Mouse (Mus musculus): ENCODE results near the gene Dcps.

The Dcps gene

DNA sequence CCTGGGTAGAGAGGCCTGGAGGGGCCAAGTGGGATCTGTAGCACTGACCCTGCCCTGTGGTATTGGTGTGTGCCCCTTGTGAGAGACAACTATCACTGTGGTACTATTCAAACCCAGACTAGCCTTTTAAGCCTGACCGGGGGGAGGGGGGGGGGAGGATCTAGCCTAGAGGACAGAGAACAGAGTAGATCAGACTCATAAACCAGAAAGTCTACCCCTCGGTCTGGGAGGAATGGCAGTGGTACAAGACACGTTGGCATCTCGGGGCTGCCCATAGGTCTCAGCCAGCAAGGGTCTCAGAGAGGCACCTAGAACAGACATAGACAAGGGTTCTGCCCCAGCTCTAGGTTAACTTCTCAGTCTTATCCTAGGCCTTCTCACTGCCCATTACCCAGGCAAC, 60.1 kb downstream of the Dcps start:
- in situ Hi-C loops (cut with MboI; ENCODE audit: unreplicated experiment in 2 of 2): loop anchor here (5.0 to 10.0 kb wide), 3 partner anchors 59 to 91 kb away; partner anchors contain the start of gene Dcps (in 1 of the 2)

- in situ Hi-C loops (cut with MboI; ENCODE audit: unreplicated experiment in 2 of 2): loop anchor here (5.0 to 10.0 kb wide), 3 partner anchors 60 to 92 kb away; partner anchors contain the start of gene Dcps (in 1 of the 2)
Observed at GRCm38 (mm10) chr9:35115299-35115698, 60.6 kb downstream of the Dcps start.

GRCm38 (mm10) chr9:35114234-35114633, 61.6 kb downstream of the Dcps start:
- in situ Hi-C loops (cut with MboI; ENCODE audit: unreplicated experiment in 2 of 2): loop anchor here in 1 of 2 experiments (10.0 kb wide), 1 partner anchor 61 kb away; the partner anchor contains the start of gene Dcps

- in situ Hi-C loops (cut with MboI; ENCODE audit: unreplicated experiment in 2 of 2): loop anchor here in 1 of 2 experiments (10.0 kb wide), 1 partner anchor 63 kb away; the partner anchor contains the start of gene Dcps
Observed at GRCm38 (mm10) chr9:35111941-35112595, 63.8 kb downstream of the Dcps start.

GRCm38 (mm10) chr9:35111446-35111845, 64.4 kb downstream of the Dcps start:
- in situ Hi-C loops (cut with MboI; ENCODE audit: unreplicated experiment in 2 of 2): loop anchor here in 1 of 2 experiments (10.0 kb wide), 1 partner anchor 63 kb away; the partner anchor contains the start of gene Dcps

- in situ Hi-C loops (cut with MboI; ENCODE audit: unreplicated experiment in 2 of 2): loop anchor here in 1 of 2 experiments (10.0 kb wide), 1 partner anchor 64 kb away; the partner anchor contains the start of gene Dcps
Observed at GRCm38 (mm10) chr9:35110567-35110966, 65.3 kb downstream of the Dcps start.

GRCm38 (mm10) chr9:35110051-35110450, 65.8 kb downstream of the Dcps start:
- in situ Hi-C loops (cut with MboI; ENCODE audit: unreplicated experiment in 2 of 2): loop anchor here in 1 of 2 experiments (10.0 kb wide), 1 partner anchor 65 kb away; the partner anchor contains the start of gene Dcps

DNA sequence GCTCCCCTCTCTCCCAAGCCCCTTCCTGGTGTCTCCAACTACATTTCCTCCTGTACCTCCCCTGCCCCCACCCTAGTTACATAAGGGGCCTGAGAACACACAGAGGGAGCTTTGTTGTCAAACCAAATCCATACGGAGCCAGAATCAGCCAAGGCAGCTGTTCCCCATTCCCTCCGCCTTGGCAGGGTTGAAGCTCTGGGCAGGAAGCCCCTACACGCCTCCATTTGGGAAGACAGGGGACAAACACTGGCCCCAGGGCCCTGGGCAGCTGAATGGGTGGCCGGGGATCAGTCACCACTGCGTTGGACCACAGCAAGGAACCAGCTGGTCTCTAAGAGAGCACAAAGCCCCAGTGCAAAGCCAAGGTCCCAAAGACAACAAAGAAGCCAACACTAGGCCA, 66.9 kb downstream of the Dcps start:
- in situ Hi-C loops (cut with MboI; ENCODE audit: unreplicated experiment in 2 of 2): loop anchor here in 1 of 2 experiments (10.0 kb wide), 1 partner anchor 54 kb away; no protein-coding TSS in a partner anchor

DNA sequence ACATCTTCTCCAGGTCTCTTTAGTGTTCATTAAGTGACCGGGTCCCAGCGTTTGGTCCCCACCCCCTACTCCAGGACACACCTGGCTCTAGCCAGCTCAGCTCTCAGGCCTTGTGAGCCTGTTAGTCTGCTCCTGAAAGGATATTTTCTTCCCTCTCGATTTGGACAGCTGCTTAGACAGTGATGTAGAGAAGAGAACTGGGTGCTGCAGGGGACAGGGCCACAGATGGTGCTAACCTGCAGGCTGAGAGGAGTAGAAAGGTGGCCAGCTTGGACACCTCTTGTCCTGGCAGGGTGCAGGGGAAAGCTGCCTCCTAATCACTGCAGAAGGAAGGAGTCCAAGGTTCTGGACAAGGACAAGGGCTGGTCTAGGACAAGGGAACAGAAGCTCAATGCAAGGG, 67.8 kb downstream of the Dcps start:
- in situ Hi-C loops (cut with MboI; ENCODE audit: unreplicated experiment in 2 of 2): loop anchor here in 1 of 2 experiments (10.0 kb wide), 1 partner anchor 53 kb away; no protein-coding TSS in a partner anchor

- in situ Hi-C loops (cut with MboI; ENCODE audit: unreplicated experiment in 2 of 2): loop anchor here in 1 of 2 experiments (10.0 kb wide), 1 partner anchor 53 kb away; no protein-coding TSS in a partner anchor
Observed at GRCm38 (mm10) chr9:35107396-35107795, 68.5 kb downstream of the Dcps start.

DNA sequence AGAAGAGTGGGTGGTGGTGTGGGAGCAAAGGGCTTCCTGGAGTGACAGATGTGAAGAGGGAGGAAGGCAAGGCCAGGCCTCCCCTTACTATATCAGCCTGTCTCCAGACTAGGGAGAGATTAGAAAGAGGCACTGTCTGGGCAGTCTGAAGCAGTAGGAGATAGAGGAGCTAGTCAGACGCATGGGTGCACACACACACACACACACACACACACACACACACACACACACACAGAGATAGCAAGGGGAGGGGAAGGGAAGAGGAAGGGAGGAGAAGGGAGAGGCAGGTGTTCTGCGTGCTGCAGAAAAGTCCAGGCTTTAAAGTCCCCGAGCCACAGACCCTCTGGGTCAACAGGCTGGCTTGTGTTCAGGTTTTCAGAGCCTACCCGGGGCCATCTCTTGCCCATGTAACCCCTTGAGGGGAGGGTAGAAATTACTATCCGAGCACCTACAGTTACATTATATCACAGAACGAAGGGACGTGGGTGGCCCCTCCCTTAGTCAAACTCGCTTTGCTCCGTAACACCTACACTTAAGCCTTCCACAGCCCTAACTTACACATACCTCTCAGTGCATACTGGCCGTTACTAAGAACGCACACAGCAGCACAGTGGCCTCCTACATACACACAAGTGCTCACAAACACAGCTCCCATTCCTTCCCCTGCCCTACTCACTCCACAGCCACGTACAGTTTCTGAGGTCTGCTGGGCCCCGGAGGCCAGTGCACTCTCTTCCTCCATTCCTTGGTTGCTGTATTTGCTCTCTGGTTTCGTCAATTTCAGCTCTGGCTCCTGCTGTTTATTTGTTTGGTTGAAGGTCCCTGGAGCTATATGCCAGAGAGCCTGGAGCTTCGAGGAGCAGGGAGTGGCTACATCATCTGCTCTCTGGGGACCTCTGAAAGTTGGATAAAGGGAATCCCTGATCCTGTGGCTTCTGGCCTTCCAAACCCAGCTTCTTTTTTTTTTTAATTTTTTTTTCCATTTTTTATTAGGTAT, 69.7 kb downstream of the Dcps start:
- in situ Hi-C loops (cut with MboI; ENCODE audit: unreplicated experiment in 2 of 2): loop anchor here in 1 of 2 experiments (10.0 kb wide), 1 partner anchor 51 kb away; no protein-coding TSS in a partner anchor

DNA sequence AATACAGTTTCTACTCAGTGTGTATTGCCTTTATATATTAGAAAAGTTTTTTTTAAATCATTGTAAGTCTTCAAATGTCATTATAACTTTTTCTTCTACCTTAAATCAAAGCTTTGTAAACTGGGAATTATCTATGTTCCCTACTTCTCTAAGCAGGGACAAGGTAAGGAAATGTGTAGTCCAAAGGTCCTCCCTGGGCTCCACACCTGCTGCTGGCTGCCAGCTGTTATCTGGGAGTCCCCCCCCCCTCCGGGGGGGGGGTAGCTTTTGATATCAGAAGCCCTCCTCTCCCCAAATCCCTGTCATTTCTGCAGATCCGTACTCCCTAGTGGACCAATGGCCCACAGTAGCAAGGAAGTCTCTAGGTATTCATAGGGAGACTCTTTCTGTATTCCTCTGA, 70.4 kb downstream of the Dcps start:
- in situ Hi-C loops (cut with MboI; ENCODE audit: unreplicated experiment in 2 of 2): loop anchor here in 1 of 2 experiments (10.0 kb wide), 1 partner anchor 51 kb away; no protein-coding TSS in a partner anchor

GRCm38 (mm10) chr9:35104711-35105110, 71.2 kb downstream of the Dcps start:
- in situ Hi-C loops (cut with MboI; ENCODE audit: unreplicated experiment in 2 of 2): loop anchor here in 1 of 2 experiments (10.0 kb wide), 1 partner anchor 50 kb away; no protein-coding TSS in a partner anchor

- in situ Hi-C loops (cut with MboI; ENCODE audit: unreplicated experiment in 2 of 2): no loop called here
Observed at GRCm38 (mm10) chr9:35098762-35099161, 77.1 kb downstream of the Dcps start.

DNA sequence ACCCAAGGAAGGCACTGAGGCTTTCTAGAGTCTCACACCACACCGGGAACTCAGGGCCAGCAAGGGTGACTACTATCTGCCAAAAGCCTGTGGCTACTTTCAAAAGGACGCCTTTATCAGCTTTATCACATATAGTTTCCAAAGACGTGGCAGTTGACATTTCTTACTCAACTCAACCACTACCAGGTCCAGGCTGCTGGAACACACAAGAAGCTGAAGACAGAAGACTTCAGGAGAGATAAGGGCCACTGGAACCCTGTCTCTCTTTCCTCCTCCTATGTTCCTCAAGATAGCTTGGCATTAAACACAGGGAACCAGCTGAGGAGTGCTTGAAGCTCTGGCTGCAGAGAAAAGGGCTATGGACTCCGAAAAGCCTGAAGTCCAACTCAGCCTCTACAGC, 78.0 kb downstream of the Dcps start:
- in situ Hi-C loops (cut with MboI; ENCODE audit: unreplicated experiment in 2 of 2): no loop called here

GRCm38 (mm10) chr9:35095726-35096125, 80.1 kb downstream of the Dcps start:
- in situ Hi-C loops (cut with MboI; ENCODE audit: unreplicated experiment in 2 of 2): no loop called here

DNA sequence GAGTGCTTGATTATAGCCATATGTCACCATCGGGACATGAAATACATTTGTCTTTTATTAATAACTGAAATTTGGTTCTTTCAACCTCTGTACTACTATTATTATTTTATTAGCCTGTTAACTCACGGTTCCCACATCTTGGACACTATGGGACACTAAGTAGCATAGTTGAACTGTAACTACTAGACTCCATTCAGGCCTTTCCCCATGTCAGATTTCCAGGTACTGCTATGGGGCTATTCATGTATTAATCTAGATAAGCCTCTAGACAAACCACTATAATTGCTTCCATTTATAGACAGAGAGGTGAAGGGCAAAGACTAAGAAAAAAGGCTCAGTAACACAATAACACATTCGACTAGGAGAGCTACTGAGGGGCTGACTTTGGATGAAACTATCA, 82.5 kb downstream of the Dcps start:
- in situ Hi-C loops (cut with MboI; ENCODE audit: unreplicated experiment in 2 of 2): no loop called here

GRCm38 (mm10) chr9:35092904-35093303, 83.0 kb downstream of the Dcps start:
- in situ Hi-C loops (cut with MboI; ENCODE audit: unreplicated experiment in 2 of 2): no loop called here

All from v-Abl transformed pro-B cells (cell line).